Mouse (Mus musculus) ES-E14 (cell line): ENCODE data around the gene Arfgap2. TPM values are rescaled to one million over a fixed set of nuclear protein-coding genes. Genes with fewer than 3 reads are reported as not detected.

Experiments
- DNase-seq: peaks from one replicate; pipeline ENCODE4 v3.0.0-alpha.2; 2013; ENCODE audit warnings: low read depth, low spot score
- H3K27ac ChIP-seq: 2 replicates; pipeline ENCODE4 v1.5.1; 2012; ENCODE audit warnings: low read depth, mild to moderate bottlenecking, low read length, moderate library complexity, mixed read lengths; ENCODE audit not compliant: poor library complexity, insufficient read depth, severe bottlenecking
- H3K36me3 ChIP-seq: 2 replicates; pipeline ENCODE4 v1.6.1; 2012; ENCODE audit warnings: mild to moderate bottlenecking, low read length, moderate library complexity, mixed read lengths; ENCODE audit not compliant: control insufficient read depth, poor library complexity, insufficient read depth, severe bottlenecking
- H3K4me1 ChIP-seq, 2 experiments: fragments of 150-350 bp in 1 of 2; sonication (generic) in 1 of 2; 2 replicates each; pipeline ENCODE4 v1.6.1; 2012; ENCODE audit warnings: low read length in 2 of 2, mild to moderate bottlenecking in 1 of 2, mixed read lengths in 1 of 2; ENCODE audit not compliant: control insufficient read depth in 2 of 2, insufficient read depth in 2 of 2, poor library complexity in 1 of 2
- H3K4me3 ChIP-seq, 2 experiments: fragments of 150-350 bp in 1 of 2; sonication (generic) in 1 of 2; 2 replicates each; pipeline ENCODE4 v1.5.1; 2012; ENCODE audit warnings: low read length in 2 of 2, low read depth in 1 of 2, mild to moderate bottlenecking in 1 of 2, mixed read lengths in 1 of 2; ENCODE audit not compliant: insufficient read depth in 1 of 2, poor library complexity in 1 of 2, severe bottlenecking in 1 of 2
- H3K9ac ChIP-seq: 2 replicates; pipeline ENCODE4 v1.6.1; 2012; ENCODE audit warnings: low read depth, mild to moderate bottlenecking, low read length, mixed read lengths; ENCODE audit not compliant: poor library complexity, insufficient read depth, severe bottlenecking
- H3K9me3 ChIP-seq: fragments of 150-350 bp; sonication (generic); 2 replicates; pipeline ENCODE4 v1.6.1; 2012; ENCODE audit warnings: low read depth, mild to moderate bottlenecking, low read length; ENCODE audit not compliant: control insufficient read depth, insufficient read depth
- CHD2 ChIP-seq: IDR thresholded peaks from 2 replicates; pipeline ENCODE4 v1.6.1; 2014; ENCODE audit warnings: mild to moderate bottlenecking, low read depth, low read length, inconsistent platforms
- HCFC1 ChIP-seq: IDR thresholded peaks from 2 replicates; pipeline ENCODE4 v1.6.1; 2012; ENCODE audit warnings: low read length, inconsistent platforms, borderline replicate concordance; ENCODE audit not compliant: insufficient read depth
- MAFK ChIP-seq: IDR thresholded peaks from 2 replicates; pipeline ENCODE4 v1.6.1; 2014; ENCODE audit warnings: mild to moderate bottlenecking, low read depth, low read length, inconsistent platforms; ENCODE audit not compliant: insufficient read depth
- ZC3H11A ChIP-seq: IDR thresholded peaks from 2 replicates; pipeline ENCODE4 v1.6.1; 2012; ENCODE audit warnings: low read depth, mild to moderate bottlenecking, inconsistent platforms, low read length, borderline replicate concordance
- ZNF384 ChIP-seq: IDR thresholded peaks from 2 replicates; pipeline ENCODE4 v1.6.1; 2012; ENCODE audit warnings: low read depth, low read length, inconsistent platforms
- in situ Hi-C, 2 experiments: fragments of 600-800 bp; cut with MboI; formaldehyde crosslinking; loops; one replicate each; pipeline ENCODE4 v1.15.1; 2025; ENCODE audit warnings: low sequenced_read_pairs in 2 of 2, inconsistent platforms in 1 of 2; ENCODE audit not compliant: unreplicated experiment in 2 of 2
- total RNA-seq: library from RNA; depleted of rRNA; stranded (reverse); fragments of 300-350 nt; gene quantifications from 2 replicates; pipeline ENCODE4 v1.2.3, GENCODE M21; 2012

The Arfgap2 gene
- total RNA-seq, 1 experiment = 40.7 TPM

GRCm38 (mm10) chr2:91243416-91243815, 21.4 kb upstream of the Arfgap2 start:
- H3K27ac ChIP-seq = no peak overlapping the region
- H3K9me3 ChIP-seq = no peaks in the 10 kb centered on the region
- TF ChIP-seq CHD2 (no peak), ZNF384 (no peak), HCFC1 (no peak), MAFK (no peak), ZC3H11A (no peak)
- H3K4me1 ChIP-seq = no peaks in the 10 kb centered on the region
- no peak overlapping the region for H3K4me3 ChIP-seq
- no peak overlapping the region for H3K9ac ChIP-seq
- DNase-seq = no peak
- no peaks in the 10 kb centered on the region for H3K36me3 ChIP-seq
- in situ Hi-C loops = no loop called here

GRCm38 (mm10) chr2:91244557-91245228, 20.1 kb upstream of the Arfgap2 start:
- in situ Hi-C loops = no loop called here
- Histone ChIP-seq H3K9me3 (no peaks in the 10 kb centered on the region), H3K4me1 (no peaks in the 10 kb centered on the region), H3K9ac (no peak overlapping the region), H3K4me3 (no peak overlapping the region), H3K27ac (no peak overlapping the region), H3K36me3 (no peaks in the 10 kb centered on the region)
- no peak for TF ChIP-seq HCFC1
- no peak for TF ChIP-seq CHD2
- no peak for TF ChIP-seq MAFK
- no peak for TF ChIP-seq ZNF384
- TF ChIP-seq ZC3H11A = no peak
- DNase-seq = no peak

GRCm38 (mm10) chr2:91248366-91248765, 16.4 kb upstream of the Arfgap2 start:
- no peaks in the 10 kb centered on the region for H3K9me3 ChIP-seq
- no peak overlapping the region for H3K4me3 ChIP-seq
- H3K36me3 ChIP-seq = no peaks in the 10 kb centered on the region
- no peak overlapping the region for H3K9ac ChIP-seq
- no peaks in the 10 kb centered on the region for H3K4me1 ChIP-seq
- TF ChIP-seq MAFK (no peak), CHD2 (no peak), ZNF384 (no peak), ZC3H11A (no peak), HCFC1 (no peak)
- no peak for DNase-seq
- in situ Hi-C loops = no loop called here
- H3K27ac ChIP-seq = no peak overlapping the region

GRCm38 (mm10) chr2:91252001-91252400, 12.8 kb upstream of the Arfgap2 start:
- Histone ChIP-seq H3K36me3 (no peaks in the 10 kb centered on the region), H3K4me3 (no peak overlapping the region), H3K27ac (no peak overlapping the region), H3K9ac (no peak overlapping the region), H3K4me1 (peaks cover 0 to 2% of the 10 kb centered on the region in 2 experiments; a peak in 1 of 4 replicates), H3K9me3 (no peaks in the 10 kb centered on the region)
- in situ Hi-C loops = no loop called here
- DNase-seq = no peak
- TF ChIP-seq ZC3H11A (no peak), ZNF384 (no peak), HCFC1 (no peak), CHD2 (no peak), MAFK (no peak)
